Comparison of ENCODE assay signal across 16 mouse cellular contexts in the genomic region with DNA sequence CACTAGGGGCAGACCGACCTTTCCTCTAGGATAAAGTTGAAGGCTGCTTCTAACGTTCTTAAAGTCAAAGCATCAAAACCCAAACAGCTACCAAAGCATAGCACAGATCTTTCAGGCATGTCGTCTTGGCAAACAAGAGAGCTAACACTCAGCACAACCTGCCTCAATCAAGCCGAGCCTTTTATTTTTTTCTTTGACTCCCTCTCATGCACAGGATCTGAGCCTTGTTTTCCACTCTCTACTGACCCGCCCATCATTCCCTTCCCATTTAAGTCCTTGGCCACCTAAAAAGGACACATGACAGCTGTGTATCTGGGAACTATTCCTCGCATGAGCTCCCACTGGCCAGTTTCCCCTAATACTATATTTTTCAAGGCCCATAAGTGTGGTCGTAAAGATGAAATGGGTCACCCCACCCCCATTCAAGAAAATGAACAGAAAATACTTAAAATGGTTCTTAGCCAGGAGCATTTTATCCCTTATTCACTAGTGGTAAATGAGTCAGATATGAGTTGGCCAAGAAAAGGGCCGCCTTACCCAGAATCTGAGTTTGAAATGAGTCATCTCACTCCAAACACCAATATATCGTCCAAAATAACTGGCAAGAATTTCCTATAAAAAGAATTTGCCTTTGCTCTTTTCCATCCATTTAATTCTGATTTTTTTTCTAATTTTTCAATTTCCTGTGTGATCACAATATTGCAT.
DNase-seq lines count a peak whose midpoint lies in the region; ATAC-seq and TF ChIP-seq lines count a peak whose summit lies in the region.
"Had no signal": no experiment of that assay in that cellular context is flagged by ENCODE, and none has a peak within 500 bp of the region (broad histone marks: within the 10 kb centered on the region; RNA-seq: fewer than 3 reads in every experiment).

No protein-coding gene starts in this region.

- TF ChIP-seq CTCF in gastrocnemius, adult 2 months (IDR thresholded peaks at IDR 0.05) = no peak
- TF ChIP-seq CTCF in Patski (IDR thresholded peaks at IDR 0.05) = no peak
- TF ChIP-seq CTCF in olfactory bulb, adult 2 months (IDR thresholded peaks at IDR 0.05; ENCODE audit: insufficient read depth, low read depth, low read length) = no peak
- no peak for TF ChIP-seq CTCF in liver, postnatal 0 days (IDR thresholded peaks at IDR 0.05; ENCODE audit: low read depth)

- WGBS in olfactory bulb, adult 2 months = 61% methylated on average over 9 of the region's 9 CpGs
- 75% methylated on average over 9 of the region's 9 CpGs for WGBS in liver, postnatal 0 days (ENCODE audit: insufficient replicate concordance)

- CTCF ChIA-PET in Patski (lab: Charles Lee) = interaction anchor here (2.4 kb wide), 1 partner anchor 10 kb away, joined by 7 read pairs; no protein-coding TSS in a partner anchor

- TF ChIP-seq EP300 in liver, postnatal 0 days (IDR thresholded peaks at IDR 0.05; ENCODE audit: low read depth) = no peak

- no peak for DNase-seq in gastrocnemius, adult 2 months
- no peak for DNase-seq in gastrocnemius, postnatal 4 days (ENCODE audit: low spot score in 2 of 2)
- DNase-seq in lung, postnatal 36 days = peak; percentile 3
- no peak for DNase-seq in lung, postnatal 14 days
- peak; percentile 34 for DNase-seq in Patski (ENCODE audit: low read depth, low spot score)
- no peak for DNase-seq in liver, postnatal 0 days
- DNase-seq in spleen, postnatal 14 days (ENCODE audit: low spot score in 2 of 2) = no peak
- DNase-seq: cerebellum, adult 8-10 months; embryo, embryonic 11 days; forebrain, postnatal 0 days; kidney, adult 8-10 months had no signal

- POLR2A ChIA-PET in Patski (lab: Charles Lee) = no interaction called here

- no peak overlapping the region for H3K4me2 ChIP-seq in liver, postnatal 0 days (ENCODE audit: low read depth, low read length)
- H3K4me2 ChIP-seq: hindbrain, embryonic 15.5 days; lung, embryonic 15.5 days had no signal

- peak overlapping the region; percentile 41 for H3K4me3 ChIP-seq in gastrocnemius, adult 2 months
- no peak overlapping the region for H3K4me3 ChIP-seq in olfactory bulb, adult 2 months (ENCODE audit: insufficient read depth, low read depth, low read length)
- no peak overlapping the region for H3K4me3 ChIP-seq in liver, postnatal 0 days (ENCODE audit: low read depth, low read length)
- H3K4me3 ChIP-seq: erythroblast, embryonic 14.5 days; hindbrain, embryonic 15.5 days; lung, embryonic 15.5 days; megakaryocyte, embryonic 14.5 days had no signal

- H3K36me3 ChIP-seq in liver, postnatal 0 days (replicated peaks; ENCODE audit: insufficient read depth, low read length) = no peaks in the 10 kb centered on the region
- H3K36me3 ChIP-seq: hindbrain, embryonic 15.5 days; lung, embryonic 15.5 days had no signal

- TF ChIP-seq POLR2A in olfactory bulb, adult 2 months (IDR thresholded peaks at IDR 0.05; ENCODE audit: insufficient read depth, low read depth, low read length) = no peak

- peak; percentile 83 for ATAC-seq in Patski
- no peak for ATAC-seq in liver, postnatal 0 days
- ATAC-seq: forebrain, postnatal 0 days had no signal

- no peak overlapping the region for H3K9ac ChIP-seq in liver, postnatal 0 days (replicated peaks)
- H3K9ac ChIP-seq: forebrain, postnatal 0 days; hindbrain, embryonic 15.5 days; lung, embryonic 15.5 days had no signal

- no peaks in the 10 kb centered on the region for H3K9me3 ChIP-seq in liver, postnatal 0 days (ENCODE audit: low read length)
- H3K9me3 ChIP-seq: hindbrain, embryonic 15.5 days; lung, embryonic 15.5 days had no signal

- peak overlapping the region; percentile 77 for H3K27ac ChIP-seq in gastrocnemius, adult 2 months
- H3K27ac ChIP-seq in olfactory bulb, adult 2 months (ENCODE audit: insufficient read depth, low read depth, low read length) = 0 out of 2 replicates have a peak overlapping the region, but pooled peaks have one; percentile 41
- no peak overlapping the region for H3K27ac ChIP-seq in liver, postnatal 0 days (ENCODE audit: low read depth)
- H3K27ac ChIP-seq: hindbrain, embryonic 15.5 days; lung, embryonic 15.5 days had no signal

- no peaks in the 10 kb centered on the region for H3K27me3 ChIP-seq in Patski
- H3K27me3 ChIP-seq in liver, postnatal 0 days (ENCODE audit: insufficient read depth, low read length) = no peaks in the 10 kb centered on the region
- H3K27me3 ChIP-seq: hindbrain, embryonic 15.5 days; lung, embryonic 15.5 days; megakaryocyte, embryonic 14.5 days had no signal

- intact Hi-C loops in gastrocnemius, adult 2 months (cut with DNase I) = no loop called here

- in situ Hi-C loops in Patski (cut with MboI; ENCODE audit: low pct_unique_long_range_greater_than_20kb) = no loop called here

- no peaks in the 10 kb centered on the region for H3K4me1 ChIP-seq in olfactory bulb, adult 2 months (ENCODE audit: control insufficient read depth, insufficient read depth, low read length)
- no peaks in the 10 kb centered on the region for H3K4me1 ChIP-seq in liver, postnatal 0 days (ENCODE audit: insufficient read depth)
- H3K4me1 ChIP-seq: hindbrain, embryonic 15.5 days; lung, embryonic 15.5 days; megakaryocyte, embryonic 14.5 days had no signal

Comparison
In these comparisons a context has a peak if more than half of its experiments do, and no peak if none do; other contexts are left out.
1. DNase-seq: peak in lung, postnatal 36 days (single experiment) and Patski (single experiment); none in gastrocnemius, adult 2 months (single experiment), gastrocnemius, postnatal 4 days (0 of 2), lung, postnatal 14 days (single experiment), liver, postnatal 0 days (single experiment) and spleen, postnatal 14 days (0 of 2).